Mouse (Mus musculus) kidney, adult 10 weeks (tissue): ENCODE measurements around the gene Ehbp1l1. TPM values are rescaled to one million over a fixed set of nuclear protein-coding genes. Genes with fewer than 3 reads are reported as not detected.

Experiments used
- polyA plus RNA-seq: library from polyadenylated mRNA; stranded (reverse); fragments of 350-450 nt; fragmentation: Illumina TruSeq; extraction: RNeasy Lipid Tissue Mini Kit (QIAGEN cat#74804); gene quantifications from one replicate; pipeline ENCODE4 v1.2.3, GENCODE M21; 2014; ENCODE audit warnings: low read depth, low replicate concordance

Ehbp1l1 gene
- polyA plus RNA-seq: 1.3 TPM

GRCm38 (mm10) chr19:5725767-5726515 is at the start of gene Ehbp1l1:
Gene Ehbp1l1 (minus strand): TSS chr19:5726317.

DNA sequence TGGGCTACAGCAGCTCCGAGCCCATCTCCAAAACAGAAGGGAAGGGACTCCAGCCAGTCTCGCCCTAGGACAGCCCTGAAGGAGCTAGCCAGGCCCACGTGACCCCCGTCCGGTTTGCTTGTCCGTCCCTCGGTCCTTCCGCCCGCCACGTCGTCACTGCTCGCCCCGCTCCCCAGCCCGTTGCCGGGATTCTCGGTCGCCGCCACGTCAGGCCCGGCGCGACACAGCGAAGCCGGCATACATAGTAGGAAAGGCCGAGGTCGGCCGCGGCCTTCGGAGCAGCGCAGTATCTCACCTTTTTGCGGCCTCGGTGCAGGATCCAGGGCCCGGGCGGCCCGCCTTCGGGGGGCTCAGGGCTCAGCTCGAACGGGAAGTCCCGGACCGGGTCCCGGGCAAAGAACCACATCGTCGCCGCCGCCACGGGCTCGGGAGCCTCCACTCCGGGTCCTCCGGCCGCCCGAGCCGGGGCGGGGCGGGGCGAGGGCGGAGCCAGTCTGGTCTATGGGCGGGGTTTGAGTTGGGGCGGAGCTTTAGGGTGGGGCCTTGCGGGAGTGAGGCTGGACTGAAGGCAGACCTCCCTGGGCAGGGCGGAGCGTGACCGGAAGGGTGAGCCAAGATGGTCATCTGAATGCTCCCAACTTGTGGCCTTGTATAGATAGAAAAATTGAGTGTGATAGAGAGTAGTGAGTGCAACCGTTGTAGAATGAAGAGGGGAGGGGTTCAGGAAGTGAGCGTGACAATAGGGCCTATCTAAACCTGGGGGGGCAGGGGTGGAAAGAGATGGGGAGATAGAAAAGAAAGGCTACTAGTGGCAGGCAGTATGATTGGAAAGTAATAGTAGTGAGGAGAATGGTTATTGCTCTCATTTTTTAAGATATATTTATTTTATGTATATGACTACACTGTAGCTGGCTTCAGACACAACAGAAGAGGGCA is 45.1 kb upstream of the Ehbp1l1 start, which contains the start of gene Scyl1:
Scyl1 (minus strand) TSS at position 495 of the 936 bp plus-strand sequence.

GRCm38 (mm10) chr19:5740320-5741317 is 14.5 kb upstream of the Ehbp1l1 start, which contains the start of gene Ltbp3:
Gene Ltbp3 (plus strand): TSS chr19:5740904.

DNA sequence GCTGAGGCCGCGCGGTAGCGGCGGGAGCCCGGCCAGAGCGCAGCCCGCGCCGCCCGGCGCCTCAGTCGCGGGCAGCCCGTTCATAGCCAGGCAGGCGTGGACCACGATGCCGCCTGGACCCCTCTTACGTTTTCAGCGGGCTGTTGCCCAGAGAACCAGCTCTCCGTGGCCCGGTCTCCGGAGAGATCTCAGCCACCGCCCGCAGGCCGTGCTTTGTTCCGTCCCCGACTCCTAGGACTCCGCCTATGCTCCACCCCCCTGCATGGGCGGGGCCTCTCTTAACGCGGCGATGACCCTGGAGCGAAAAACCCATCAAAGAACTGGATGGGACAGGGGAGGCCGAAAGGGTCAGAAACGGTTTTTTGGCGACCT is 3.3 kb upstream of the Ehbp1l1 start, which contains the start of gene Fam89b:
Fam89b (minus strand) TSS at position 210 of the 372 bp plus-strand sequence.

GRCm38 (mm10) chr19:5704163-5704800 is 21.8 kb downstream of the Ehbp1l1 start, which contains the start of gene Kcnk7:
Gene Kcnk7 (plus strand): TSS chr19:5704367.

DNA sequence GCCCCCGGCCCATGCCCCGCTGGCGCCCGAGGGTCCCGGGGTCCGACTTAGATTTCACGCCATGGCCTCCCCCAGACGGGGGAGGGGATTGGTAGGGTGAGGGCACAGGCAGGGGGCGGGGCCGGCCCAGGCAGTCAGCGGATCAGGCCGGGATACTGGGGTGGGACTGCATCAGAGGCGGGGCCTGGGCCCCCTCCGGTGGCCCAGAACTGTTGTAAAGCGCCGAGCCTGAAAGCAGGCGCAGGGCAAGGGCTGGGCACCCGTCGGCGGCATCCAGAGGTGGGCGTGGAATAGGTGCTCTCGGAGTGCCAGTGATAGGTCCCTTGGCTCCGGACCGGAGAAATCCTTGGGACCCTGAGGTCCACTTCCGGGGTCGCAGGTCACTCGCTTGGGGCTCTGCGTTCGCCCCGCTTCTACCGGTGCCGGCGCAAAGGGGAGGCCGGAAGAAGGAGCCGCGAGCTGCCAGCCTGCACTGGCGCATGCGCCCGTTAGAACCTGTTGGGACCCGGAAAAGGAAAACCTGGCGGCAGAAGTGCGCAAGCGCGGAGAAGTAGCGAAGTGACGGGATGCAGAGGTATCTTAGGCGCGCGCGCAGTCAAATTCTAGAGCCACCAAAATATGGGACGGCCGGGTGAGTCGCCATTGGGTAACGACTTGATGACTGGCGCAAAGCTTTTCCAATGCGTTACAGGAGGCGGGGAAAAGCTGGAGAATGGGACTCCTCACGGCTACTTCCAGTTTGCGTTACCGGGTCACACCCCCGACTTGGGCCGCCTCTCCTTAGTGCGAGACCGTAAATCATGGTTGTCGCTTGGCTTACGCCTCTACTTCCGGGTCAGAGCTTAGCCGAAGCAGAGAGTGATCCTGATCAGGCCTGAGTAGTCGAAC is 37.7 kb downstream of the Ehbp1l1 start, which contains the start of the genes Map3k11 and Pcnx3:
Map3k11 (plus strand) TSS at position 543 of the 888 bp plus-strand sequence.
Pcnx3 (minus strand) TSS at position 709 of the 888 bp plus-strand sequence.

GRCm38 (mm10) chr19:5662981-5663913 is 62.9 kb downstream of the Ehbp1l1 start, which contains the start of gene Sipa1:
Gene Sipa1 (minus strand): TSS chr19:5663707.

Other genes with a start within 250 kb of the Ehbp1l1 start
- 0.69 TPM for gene Mus81, start 237.9 kb downstream of the Ehbp1l1 start, polyA plus RNA-seq
- gene Cfl1, start 235.9 kb downstream of the Ehbp1l1 start, polyA plus RNA-seq: 142 TPM
- gene 1700020D05Rik, start 222.5 kb downstream of the Ehbp1l1 start, polyA plus RNA-seq: not detected
- 0.36 TPM for gene Snx32, start 215.8 kb downstream of the Ehbp1l1 start, polyA plus RNA-seq
- 2.4 TPM for gene Ovol1, start 165.7 kb downstream of the Ehbp1l1 start, polyA plus RNA-seq
- not detected for gene Ap5b1, start 158.3 kb downstream of the Ehbp1l1 start, polyA plus RNA-seq
- 2.0 TPM for gene Rnaseh2c, start 124.4 kb downstream of the Ehbp1l1 start, polyA plus RNA-seq
- 18.3 TPM for gene Kat5, start 116.1 kb downstream of the Ehbp1l1 start, polyA plus RNA-seq
- gene Rela, start 88.8 kb downstream of the Ehbp1l1 start, polyA plus RNA-seq: 0.89 TPM
- 0.20 TPM for gene Sipa1, start 62.6 kb downstream of the Ehbp1l1 start, polyA plus RNA-seq
- 0.40 TPM for gene Map3k11, start 37.6 kb downstream of the Ehbp1l1 start, polyA plus RNA-seq
- 0.16 TPM for gene Pcnx3, start 37.4 kb downstream of the Ehbp1l1 start, polyA plus RNA-seq
- gene Kcnk7, start 21.9 kb downstream of the Ehbp1l1 start, polyA plus RNA-seq: not detected
- not detected for gene Fam89b, start 3.3 kb upstream of the Ehbp1l1 start, polyA plus RNA-seq
- 2.1 TPM for gene Ltbp3, start 14.6 kb upstream of the Ehbp1l1 start, polyA plus RNA-seq
- 0.53 TPM for gene Scyl1, start 45.1 kb upstream of the Ehbp1l1 start, polyA plus RNA-seq
- 2.8 TPM for gene Frmd8, start 149.0 kb upstream of the Ehbp1l1 start, polyA plus RNA-seq
- 4.5 TPM for gene Slc25a45, start 151.5 kb upstream of the Ehbp1l1 start, polyA plus RNA-seq
- 0.20 TPM for gene Tigd3, start 167.8 kb upstream of the Ehbp1l1 start, polyA plus RNA-seq
- gene Dpf2, start 186.7 kb upstream of the Ehbp1l1 start, polyA plus RNA-seq: 5.4 TPM
- gene Cdc42ep2, start 198.5 kb upstream of the Ehbp1l1 start, polyA plus RNA-seq: 1.9 TPM
- 2.4 TPM for gene Pola2, start 237.9 kb upstream of the Ehbp1l1 start, polyA plus RNA-seq